In the genomic region with DNA sequence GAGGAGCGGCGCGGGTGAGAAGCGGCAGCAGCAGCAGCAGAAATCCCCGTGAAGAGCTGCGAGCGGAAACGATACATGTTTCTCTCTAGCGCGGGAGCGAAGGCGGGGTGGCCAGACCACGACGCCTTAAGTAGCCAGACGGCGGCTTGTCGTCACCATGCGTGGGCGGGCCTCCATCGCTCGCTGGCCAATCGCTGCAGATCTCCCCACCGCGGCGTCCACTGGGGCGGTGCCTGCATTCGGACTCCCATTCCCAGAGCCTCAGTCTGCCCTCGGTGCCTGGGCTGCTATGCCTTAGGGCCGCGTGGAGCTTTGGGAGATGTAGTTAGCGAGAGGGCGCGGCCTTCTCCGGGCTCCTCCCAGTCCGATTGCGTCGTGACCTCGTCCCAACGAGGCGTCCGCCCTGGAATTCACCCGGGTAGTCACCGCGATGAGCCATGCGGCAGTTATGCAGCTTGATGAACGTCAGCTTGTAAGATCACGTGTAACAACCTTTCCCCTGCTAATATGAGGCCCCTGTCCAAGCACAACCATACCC, we compare ENCODE assay signal across 8 mouse cellular contexts. TPM values are rescaled to one million over a fixed set of nuclear protein-coding genes. Genes with fewer than 3 reads are reported as not detected.
DNase-seq lines count a peak whose midpoint lies in the region; ATAC-seq lines count a peak whose summit lies in the region.

No protein-coding gene starts in this region.

- peak overlapping the region; percentile 98 for H3K27ac ChIP-seq in hindbrain, embryonic 15.5 days (replicated peaks)

- peak overlapping the region; percentile 60 for H3K4me2 ChIP-seq in hindbrain, embryonic 15.5 days

- H3K27me3 ChIP-seq in hindbrain, embryonic 15.5 days = no peaks in the 10 kb centered on the region

- peak overlapping the region; percentile 96 for H3K9ac ChIP-seq in hindbrain, embryonic 15.5 days

- peak; percentile 99 for DNase-seq in R1 (ENCODE audit: low read depth, low spot score)
- DNase-seq in cerebellum, postnatal 25 days = peak; percentile 99
- DNase-seq in frontal cortex, postnatal 36 days (ENCODE audit: low spot score in 2 of 2) = peak; percentile 99 to 100
- DNase-seq in left cerebral cortex, adult 11 months (ENCODE audit: low spot score) = peak; percentile 99
- DNase-seq in lung, postnatal 4 days = peak; percentile 99
- peak; percentile 96 for DNase-seq in retina, postnatal 7 days (ENCODE audit: low read depth, low spot score)
- DNase-seq in urinary bladder, adult 2 months (ENCODE audit: low spot score) = peak; percentile 97

- no peaks in the 10 kb centered on the region for H3K9me3 ChIP-seq in hindbrain, embryonic 15.5 days

- no peaks in the 10 kb centered on the region for H3K36me3 ChIP-seq in hindbrain, embryonic 15.5 days

- H3K4me1 ChIP-seq in hindbrain, embryonic 15.5 days (replicated peaks) = peaks cover 26% of the 10 kb centered on the region

- under 1% methylated on average over 47 of the region's 47 CpGs for WGBS in hindbrain, embryonic 15.5 days

- peak; percentile 98 for ATAC-seq in hindbrain, embryonic 15.5 days (ENCODE audit: low FRiP score, low read depth)

- H3K4me3 ChIP-seq in hindbrain, embryonic 15.5 days = peak overlapping the region; percentile 93

RNA-seq across cellular contexts. Expression of a gene that starts 23.9 kb away (rescaled TPM):
- 0.10 TPM in 1 of 2 replicates, not detected in the other for polyA plus RNA-seq in hindbrain, embryonic 15.5 days (2015; fragmentation: Nextera tagmentation; extraction: Ambion mirVana)
- 0.06 and 0.08 TPM in 2 replicates for polyA plus RNA-seq in urinary bladder, adult 2 months (2012; rRNA removed)

RNA-seq across cellular contexts. Expression of a gene that starts 25.2 kb away (rescaled TPM):
- 156 and 163 TPM in 2 replicates for polyA plus RNA-seq in hindbrain, embryonic 15.5 days (2015; fragmentation: Nextera tagmentation; extraction: Ambion mirVana)
- 49.8 and 63.7 TPM in 2 replicates for polyA plus RNA-seq in urinary bladder, adult 2 months (2012; rRNA removed)

Comparison
In these comparisons a context has a peak if more than half of its experiments do, and no peak if none do; other contexts are left out.
1. Peak in every context shown above with its lines: DNase-seq, ATAC-seq, H3K4me3 ChIP-seq and H3K27ac ChIP-seq.